Mouse (Mus musculus) thymus, postnatal 36 days (tissue): Measurements from ENCODE around the gene Rprd1b.
A peak's percentile ranks its signal among the peaks of the same experiment; 100 is the strongest.
"Not testable (repeated sequence)": the region's sequence is repeated elsewhere in the genome, so short reads cannot be mapped to it uniquely, and the experiment has no call there.

Experiments used
- DNase-seq, 2 experiments: peaks; one replicate each; pipeline ENCODE4 v3.0.0; 2022; ENCODE audit warnings: mixed read lengths in 2 of 2

The Rprd1b gene

GRCm38 (mm10) chr2:158043504-158043903 lies 15.2 kb downstream of the Rprd1b start:
- DNase-seq, result no peak

DNA sequence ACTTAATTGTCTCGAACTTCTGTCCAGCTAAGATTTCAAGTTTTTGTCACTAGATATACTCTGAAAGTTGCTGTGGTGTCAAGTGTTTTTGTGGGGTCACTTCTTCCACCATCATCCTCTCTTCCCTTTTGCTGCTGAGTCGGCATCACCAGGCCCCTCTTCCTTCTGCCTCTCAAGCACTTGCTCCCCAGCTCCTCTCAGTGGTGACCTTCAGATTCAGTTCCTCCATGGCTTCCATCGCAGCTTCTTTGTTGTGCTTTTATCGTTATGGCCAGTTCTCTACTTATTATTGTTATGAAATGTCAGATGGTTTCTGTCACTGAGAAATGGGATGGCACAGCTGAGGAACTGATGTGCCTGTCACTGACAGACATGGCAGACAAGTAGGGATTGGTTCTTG lies 17.9 kb downstream of the Rprd1b start:
- no peak for DNase-seq

DNA sequence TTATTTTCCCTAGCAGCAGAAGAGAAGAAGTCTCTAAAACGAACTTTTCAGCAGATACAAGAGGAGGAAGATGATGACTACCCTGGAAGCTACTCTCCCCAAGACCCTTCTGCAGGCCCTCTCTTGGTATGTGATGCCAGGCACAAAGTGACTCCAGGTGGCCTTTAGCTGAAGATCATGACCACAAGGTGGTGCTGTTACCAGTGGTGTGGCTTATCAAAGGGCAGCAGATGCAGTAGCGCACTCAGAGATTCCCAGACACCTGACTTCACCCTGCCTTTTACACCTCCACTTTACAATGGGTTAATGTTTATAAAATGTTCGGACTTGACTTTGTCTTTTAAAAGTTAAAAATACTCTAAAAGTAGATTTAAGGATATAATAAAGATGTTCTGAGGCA lies 19.6 kb downstream of the Rprd1b start:
- peak; percentile 45 to 48 for DNase-seq

DNA sequence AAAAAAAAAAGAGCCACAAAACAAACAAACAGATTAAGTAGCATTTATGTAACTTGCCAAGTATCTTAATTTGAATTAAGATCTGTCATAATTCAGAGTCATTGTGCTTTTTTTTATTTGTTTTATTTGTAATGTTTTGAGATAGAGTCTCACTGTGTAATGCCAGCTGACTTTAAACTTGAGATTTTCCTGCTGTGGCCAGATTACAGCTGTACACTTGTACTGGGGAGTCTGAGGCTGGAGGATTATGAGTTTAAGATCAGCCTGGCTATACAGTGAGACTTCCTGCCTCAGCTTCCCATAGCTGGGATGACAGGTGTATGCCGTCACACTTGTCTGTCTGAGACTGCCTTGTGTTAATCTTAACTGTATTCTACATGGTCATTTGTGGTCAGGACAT lies 20.4 kb downstream of the Rprd1b start:
- DNase-seq, result no peak

GRCm38 (mm10) chr2:158050116-158050515 lies 21.8 kb downstream of the Rprd1b start:
- DNase-seq, result no peak

- no peak for DNase-seq
Observed at GRCm38 (mm10) chr2:158054596-158054995, 26.3 kb downstream of the Rprd1b start.

DNA sequence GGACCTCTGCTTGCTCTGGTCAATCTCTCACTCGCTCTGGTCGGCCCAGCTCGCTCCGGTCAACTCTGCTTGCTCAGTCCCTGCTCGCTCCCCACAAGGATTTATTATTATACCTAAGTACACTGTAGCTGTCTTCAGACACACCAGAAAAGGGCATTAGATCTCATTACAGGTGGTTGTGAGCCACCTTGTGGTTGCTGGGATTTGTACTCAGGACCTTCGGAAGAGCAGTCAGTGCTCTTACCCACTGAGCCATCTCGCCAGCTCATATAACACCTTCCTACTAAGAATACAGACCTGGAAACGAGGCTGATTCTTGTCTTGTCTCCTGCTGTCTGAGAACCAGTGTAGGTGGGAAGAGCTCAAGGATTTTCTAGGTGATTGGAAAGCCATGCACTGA lies 27.1 kb downstream of the Rprd1b start:
- not testable (repeated sequence) for DNase-seq

- DNase-seq, result no peak
Observed at GRCm38 (mm10) chr2:158057030-158057429, 28.7 kb downstream of the Rprd1b start.

GRCm38 (mm10) chr2:158058534-158058933 lies 30.2 kb downstream of the Rprd1b start:
- DNase-seq, result no peak

DNA sequence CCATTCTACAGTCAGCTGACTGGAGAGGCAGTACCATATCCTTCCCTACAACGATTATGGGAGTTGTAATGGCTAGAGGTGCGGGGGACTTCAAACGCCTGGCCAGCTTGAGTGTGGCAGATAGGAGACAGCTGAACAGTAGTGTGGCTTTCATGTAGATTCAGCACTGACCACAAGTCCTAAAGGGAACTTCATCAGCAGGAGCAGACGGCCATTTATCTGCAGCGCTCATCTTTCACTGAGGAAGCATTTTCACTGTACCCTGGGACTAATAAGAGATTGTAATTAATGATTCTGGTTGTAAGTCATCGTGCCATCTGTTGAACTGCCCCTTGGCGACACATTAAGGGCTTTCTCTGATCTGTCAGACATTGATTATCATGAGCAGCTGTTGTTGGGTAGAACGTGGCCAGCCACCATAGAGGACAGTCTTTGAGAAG lies 31.4 kb downstream of the Rprd1b start:
- DNase-seq, result no peak

DNA sequence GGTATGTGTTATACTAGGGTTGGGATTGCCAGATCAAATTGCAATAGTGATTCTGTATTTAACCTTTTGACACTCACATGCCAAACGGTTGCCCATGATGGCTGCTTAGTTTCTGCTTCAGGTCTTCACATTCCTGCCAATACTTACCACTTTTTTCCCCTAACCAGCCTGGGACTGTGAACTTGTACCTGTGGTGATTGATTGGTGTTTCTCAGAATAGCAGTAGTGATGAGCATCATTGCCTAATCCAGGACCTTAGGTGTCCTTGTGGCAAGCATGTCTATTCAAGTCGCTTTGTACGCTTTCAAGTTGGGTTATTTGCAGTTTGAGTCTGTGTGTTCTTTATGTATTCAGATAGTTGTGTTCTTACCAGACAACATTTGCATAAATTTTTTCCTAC lies 34.7 kb downstream of the Rprd1b start:
- DNase-seq, result no peak

DNA sequence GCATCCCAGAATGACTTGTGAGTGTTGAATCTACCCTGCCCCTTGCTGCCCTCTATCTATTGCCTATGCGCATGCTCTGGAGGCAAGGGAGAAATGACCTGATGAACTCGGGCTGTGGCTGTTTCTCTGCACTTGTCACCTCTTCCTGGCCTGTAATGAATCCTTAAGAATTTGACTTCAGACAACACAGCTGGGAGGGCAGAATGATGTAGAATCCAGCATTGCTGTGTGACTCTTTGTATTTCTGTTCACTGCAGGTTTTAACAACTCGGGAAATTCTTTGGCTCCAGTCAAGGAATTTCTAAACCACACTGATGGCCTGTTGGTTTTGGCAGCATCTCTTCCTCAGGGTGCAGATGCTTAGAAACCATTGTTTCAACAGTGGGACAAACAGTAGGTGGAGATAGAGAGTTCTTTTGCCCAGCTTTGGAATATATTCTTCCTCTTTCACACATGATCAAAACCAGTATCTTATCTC lies 36.3 kb downstream of the Rprd1b start:
- DNase-seq, result no peak

DNA sequence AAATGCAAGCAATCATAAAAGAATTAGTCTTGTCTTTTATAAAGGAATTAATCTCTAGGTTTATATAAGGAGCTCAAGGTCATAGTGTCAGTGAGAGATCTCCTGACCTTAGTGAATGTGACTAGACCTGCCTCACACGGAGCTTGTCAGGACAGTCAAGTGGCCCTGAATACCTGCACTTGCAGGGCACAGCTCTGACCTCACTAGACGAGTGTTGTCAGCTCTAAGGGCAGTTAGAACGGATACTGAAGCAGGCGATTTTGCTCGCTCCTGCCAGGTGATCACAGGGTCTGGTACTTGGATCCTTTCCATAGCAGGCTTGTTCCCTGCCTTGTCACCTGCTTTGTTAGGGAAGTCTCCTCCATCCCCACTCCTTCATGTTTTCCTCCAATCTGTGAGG lies 36.8 kb downstream of the Rprd1b start:
- no peak for DNase-seq

DNA sequence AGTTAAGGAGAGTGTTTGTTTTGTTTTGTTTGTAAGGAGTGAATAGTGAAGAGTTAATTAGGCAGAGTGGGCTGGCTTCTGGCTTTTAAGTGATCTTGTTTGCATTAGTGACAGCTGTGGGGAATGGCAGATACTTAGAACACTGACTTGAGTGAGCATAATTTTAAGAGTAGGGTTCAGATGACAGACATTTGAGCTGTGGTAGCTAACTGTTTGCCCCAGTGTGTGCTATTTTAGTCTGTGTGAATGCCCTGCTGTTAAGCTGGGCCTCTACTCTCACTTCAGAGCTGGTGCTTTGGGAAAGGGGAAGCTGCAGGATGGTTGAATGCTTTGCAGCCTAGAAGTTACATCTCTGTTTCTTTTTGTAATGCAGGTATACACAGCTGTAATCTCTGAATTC lies 38.2 kb downstream of the Rprd1b start:
- DNase-seq, result no peak

- DNase-seq, result no peak
Observed at GRCm38 (mm10) chr2:158067260-158067824, 39.0 kb downstream of the Rprd1b start.

DNA sequence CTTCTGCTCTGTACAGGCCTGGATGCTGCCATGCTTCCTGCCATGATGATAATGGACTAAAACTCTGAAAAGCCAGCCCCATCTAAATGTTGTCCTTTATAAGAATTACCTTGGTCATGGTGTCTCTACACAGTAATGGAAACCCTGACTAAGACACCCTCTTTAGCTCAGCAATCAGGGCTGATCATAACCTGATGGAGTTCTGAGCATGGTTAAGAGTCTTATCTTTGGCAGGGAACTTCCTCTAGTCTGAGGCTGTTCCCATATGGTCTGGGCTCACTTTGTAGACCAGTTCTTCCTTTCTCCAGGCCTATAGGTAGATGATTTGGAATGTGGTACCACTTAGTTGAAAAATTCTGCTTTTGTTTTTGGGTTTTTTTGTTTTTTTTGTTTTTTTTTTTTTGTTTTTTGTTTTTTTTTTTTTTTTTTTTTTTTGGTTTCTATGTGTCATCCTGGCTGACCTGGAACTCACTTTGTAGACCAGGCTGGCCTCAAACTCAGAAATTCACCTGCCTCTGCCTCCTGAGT lies 40.2 kb downstream of the Rprd1b start:
- no peak for DNase-seq

- no peak for DNase-seq
Observed at GRCm38 (mm10) chr2:158070885-158071632, 42.8 kb downstream of the Rprd1b start.

GRCm38 (mm10) chr2:158071633-158071995 lies 43.3 kb downstream of the Rprd1b start:
- no peak for DNase-seq

GRCm38 (mm10) chr2:158074835-158075234 lies 46.5 kb downstream of the Rprd1b start:
- DNase-seq, result no peak

DNA sequence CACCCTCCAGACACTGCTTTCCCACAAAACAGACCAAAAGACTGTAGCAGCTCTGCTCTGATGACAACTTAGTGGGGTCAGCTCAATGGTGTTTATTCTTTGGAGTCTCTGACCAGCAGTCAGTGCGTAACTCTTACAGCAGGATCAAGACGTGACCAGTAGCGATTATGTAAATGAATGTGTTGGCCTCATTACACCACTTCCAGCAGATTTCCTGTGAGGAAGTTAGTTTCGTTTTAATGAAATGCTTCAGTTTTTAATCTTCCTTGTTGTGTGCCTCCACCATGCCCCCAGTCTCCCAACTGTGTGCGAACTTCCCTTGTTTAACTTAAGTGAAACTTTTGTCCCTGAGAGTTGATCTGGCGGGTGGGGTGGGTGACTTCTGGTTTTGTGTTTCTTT lies 48.4 kb downstream of the Rprd1b start:
- no peak for DNase-seq

DNA sequence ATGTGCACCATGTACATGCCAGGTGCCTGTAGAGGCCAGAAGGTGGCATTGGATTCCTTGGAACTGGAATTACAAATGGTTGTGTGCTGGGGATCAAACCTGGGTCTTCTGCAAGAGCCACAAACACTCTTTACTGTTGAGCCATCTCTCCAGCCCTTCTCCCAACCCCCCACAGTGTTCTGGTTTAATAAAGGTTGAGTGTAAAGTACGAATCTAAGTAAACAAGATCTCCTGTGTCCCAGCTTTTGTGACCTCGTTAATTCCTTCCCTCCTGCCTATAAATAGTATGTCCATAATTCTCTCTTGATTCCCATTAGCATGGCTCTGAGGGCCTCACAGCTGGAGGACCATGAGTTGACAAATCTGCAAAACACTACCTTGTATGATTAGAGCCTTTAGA lies 49.7 kb downstream of the Rprd1b start:
- DNase-seq, result no peak

DNA sequence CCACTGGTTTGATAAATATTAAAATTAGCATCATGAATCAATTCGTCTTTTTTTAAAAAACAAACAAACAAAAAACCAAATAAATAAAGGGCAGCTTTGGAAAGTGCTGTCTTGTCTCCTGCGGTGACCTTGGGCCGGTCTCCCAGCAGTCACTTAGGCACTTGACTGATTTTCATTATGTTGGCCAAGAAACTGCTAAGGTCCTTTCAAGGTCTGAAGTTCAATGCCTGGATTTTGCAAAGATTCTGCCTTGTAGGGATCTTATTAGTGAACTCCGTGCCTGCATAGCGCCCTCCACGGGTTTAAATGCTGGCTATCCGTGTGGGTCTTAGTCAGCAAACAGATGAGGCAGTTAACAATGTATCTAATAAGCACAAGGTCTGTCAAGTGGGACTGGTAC lies 50.7 kb downstream of the Rprd1b start:
- no peak for DNase-seq

DNA sequence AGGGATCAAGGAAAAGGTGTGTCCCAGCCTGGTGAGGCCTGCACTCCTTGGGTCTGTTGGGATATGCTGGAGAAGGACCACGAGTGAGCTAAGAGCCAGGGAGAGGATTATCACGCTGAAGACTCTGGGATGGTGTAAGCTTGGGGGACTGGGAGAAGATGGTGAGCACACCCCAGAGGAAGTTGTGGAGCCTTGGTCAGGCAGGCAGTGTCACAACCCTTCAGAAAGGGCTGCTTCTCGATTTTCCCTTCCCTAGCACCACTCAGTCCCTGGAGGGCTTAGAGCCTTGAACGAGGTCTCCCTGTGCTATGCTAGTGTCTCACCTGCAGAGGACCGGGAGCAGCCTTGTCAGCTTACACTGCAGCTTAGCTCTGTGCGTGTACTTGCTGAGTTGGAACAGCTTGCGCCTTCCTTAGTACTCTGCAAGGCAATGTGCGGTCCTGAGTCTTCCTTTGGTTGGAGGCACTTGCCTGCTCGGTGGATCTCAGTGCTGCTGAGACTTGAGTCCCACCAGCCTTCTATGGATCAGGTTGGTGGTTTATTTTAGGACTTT lies 51.6 kb downstream of the Rprd1b start:
- DNase-seq, result no peak

DNA sequence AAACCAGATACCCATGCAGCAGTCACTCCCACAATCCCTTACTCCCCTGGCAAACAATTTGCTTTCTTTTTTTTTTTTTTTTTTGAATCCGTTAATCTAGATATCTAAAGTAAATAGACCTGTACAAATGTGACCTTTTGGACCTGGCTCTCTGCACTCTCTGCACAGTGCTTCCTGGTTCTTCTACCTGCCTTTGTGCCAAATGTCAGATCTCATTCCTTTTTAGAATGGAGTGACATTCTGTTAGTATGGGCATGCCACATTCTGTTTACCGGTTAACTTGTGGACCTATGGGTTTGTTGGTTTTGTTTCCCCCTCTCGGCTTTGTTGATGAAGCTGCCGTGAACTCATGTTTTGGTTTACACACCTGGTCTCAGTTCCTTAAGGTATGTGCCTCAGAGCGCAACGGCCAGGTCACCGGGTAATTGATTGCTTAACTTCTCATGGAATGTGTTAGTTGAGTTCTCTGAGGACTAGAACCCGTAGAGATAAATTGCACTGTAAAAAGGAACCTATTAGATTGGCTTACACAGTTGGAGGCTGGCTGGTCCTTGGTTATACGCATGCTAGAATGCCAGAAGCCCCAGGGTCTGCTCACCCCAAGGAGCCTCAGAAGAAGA lies 52.4 kb downstream of the Rprd1b start:
- DNase-seq, result no peak
